30 mouse cellular contexts compared by ENCODE assay signal in genomic region chr2:154006331-154006730, GRCm38 (mm10). TPM values are rescaled to one million over a fixed set of nuclear protein-coding genes. Genes with fewer than 3 reads are reported as not detected.
DNase-seq lines count a peak whose midpoint lies in the region; ATAC-seq and TF ChIP-seq lines count a peak whose summit lies in the region.
"Had no signal": no experiment of that assay in that cellular context is flagged by ENCODE, and none has a peak within 500 bp of the region (broad histone marks: within the 10 kb centered on the region; RNA-seq: fewer than 3 reads in every experiment).

No protein-coding gene starts in this region.

- no peak overlapping the region for H3K4me3 ChIP-seq in hindbrain, postnatal 0 days (ENCODE audit: low read length)
- no peak overlapping the region for H3K4me3 ChIP-seq in hindbrain, embryonic 12.5 days
- no peak overlapping the region for H3K4me3 ChIP-seq in lung, postnatal 0 days (ENCODE audit: low read depth, low read length)
- H3K4me3 ChIP-seq: heart, embryonic 10.5 days; hindbrain, embryonic 13.5 days; intestine, embryonic 15.5 days; limb, embryonic 10.5 days; lung, embryonic 15.5 days had no signal

- ATAC-seq in hindbrain, postnatal 0 days: no peak
- ATAC-seq in hindbrain, embryonic 12.5 days (ENCODE audit: low FRiP score): no peak
- ATAC-seq in lung, postnatal 0 days: no peak
- ATAC-seq: activated CD4-positive, CD25-positive, alpha-beta regulatory T cell, adult 4 months; forebrain, embryonic 16.5 days; intestine, embryonic 15.5 days had no signal

- no peaks in the 10 kb centered on the region for H3K27me3 ChIP-seq in hindbrain, postnatal 0 days (ENCODE audit: insufficient read depth, low read length)
- no peaks in the 10 kb centered on the region for H3K27me3 ChIP-seq in hindbrain, embryonic 12.5 days
- H3K27me3 ChIP-seq in lung, postnatal 0 days (replicated peaks; ENCODE audit: insufficient read depth, low read length): no peaks in the 10 kb centered on the region
- H3K27me3 ChIP-seq: hindbrain, embryonic 13.5 days; intestine, embryonic 15.5 days; lung, embryonic 15.5 days had no signal

- no peaks in the 10 kb centered on the region for H3K9me3 ChIP-seq in hindbrain, postnatal 0 days (ENCODE audit: low read length)
- no peaks in the 10 kb centered on the region for H3K9me3 ChIP-seq in hindbrain, embryonic 12.5 days (replicated peaks)
- H3K9me3 ChIP-seq in lung, postnatal 0 days (ENCODE audit: low read length): no peaks in the 10 kb centered on the region
- H3K9me3 ChIP-seq: heart, embryonic 10.5 days; hindbrain, embryonic 13.5 days; intestine, embryonic 15.5 days; limb, embryonic 10.5 days; lung, embryonic 15.5 days had no signal

- TF ChIP-seq CTCF in hindbrain, postnatal 0 days (IDR thresholded peaks at IDR 0.05; ENCODE audit: low read depth): peak; percentile 28; the same call in 1 of the 2 replicates
- peak; percentile 6; the same call in 1 of the 2 replicates for TF ChIP-seq CTCF in lung, postnatal 0 days (IDR thresholded peaks at IDR 0.05)
- TF ChIP-seq CTCF in brain, embryonic 14.5 days (IDR thresholded peaks at IDR 0.05; ENCODE audit: borderline replicate concordance, extremely low read depth, insufficient read depth, insufficient read length): 0 out of 2 replicates have a peak, but pooled peaks have one; percentile 2

- peak; percentile 8 to 15 for DNase-seq in adrenal gland, postnatal 36 days
- DNase-seq in adrenal gland, adult 18-20 months (ENCODE audit: low spot score in 2 of 2): no peak
- no peak for DNase-seq in hindbrain, postnatal 0 days (ENCODE audit: low spot score)
- DNase-seq in lung, postnatal 0 days (ENCODE audit: low spot score): no peak
- no peak for DNase-seq in lung, postnatal 36 days
- DNase-seq in brain, embryonic 14.5 days (ENCODE audit: low read depth): no peak
- no peak for DNase-seq in yolk sac, embryonic 10.5 days (ENCODE audit: low spot score)
- DNase-seq: adrenal gland, postnatal 14 days; layer of hippocampus, postnatal 36 days; right cerebral cortex, adult 18-20 months had no signal

- no peak overlapping the region for H3K4me2 ChIP-seq in hindbrain, postnatal 0 days (ENCODE audit: low read depth, low read length)
- no peak overlapping the region for H3K4me2 ChIP-seq in hindbrain, embryonic 12.5 days (replicated peaks)
- no peak overlapping the region for H3K4me2 ChIP-seq in lung, postnatal 0 days (replicated peaks; ENCODE audit: low read depth, low read length)
- H3K4me2 ChIP-seq: hindbrain, embryonic 13.5 days; intestine, embryonic 15.5 days; lung, embryonic 15.5 days; midbrain, embryonic 11.5 days had no signal

- no peak for TF ChIP-seq EP300 in lung, postnatal 0 days (IDR thresholded peaks at IDR 0.05)

- no peak overlapping the region for H3K27ac ChIP-seq in hindbrain, postnatal 0 days
- no peak overlapping the region for H3K27ac ChIP-seq in hindbrain, embryonic 12.5 days
- H3K27ac ChIP-seq in lung, postnatal 0 days (ENCODE audit: low read length): no peak overlapping the region
- H3K27ac ChIP-seq: heart, embryonic 10.5 days; hindbrain, embryonic 13.5 days; intestine, embryonic 15.5 days; limb, embryonic 10.5 days; lung, embryonic 15.5 days had no signal

- no peaks in the 10 kb centered on the region for H3K4me1 ChIP-seq in hindbrain, postnatal 0 days (ENCODE audit: insufficient read depth, low read length)
- 0 out of 2 replicates have a peak, but pooled peaks cover 4% of the 10 kb centered on the region for H3K4me1 ChIP-seq in hindbrain, embryonic 12.5 days
- no peaks in the 10 kb centered on the region for H3K4me1 ChIP-seq in lung, postnatal 0 days (ENCODE audit: insufficient read depth, low read depth, low read length)
- H3K4me1 ChIP-seq: heart, embryonic 10.5 days; hindbrain, embryonic 13.5 days; intestine, embryonic 15.5 days; limb, embryonic 10.5 days; lung, embryonic 15.5 days had no signal

- no peak for TF ChIP-seq POLR2A in brain, embryonic 14.5 days (IDR thresholded peaks at IDR 0.05; ENCODE audit: borderline replicate concordance, extremely low read depth, insufficient read depth, insufficient read length, poor library complexity, severe bottlenecking)

- H3K36me3 ChIP-seq in hindbrain, postnatal 0 days (ENCODE audit: insufficient read depth, low read length): no peaks in the 10 kb centered on the region
- H3K36me3 ChIP-seq in hindbrain, embryonic 12.5 days: no peaks in the 10 kb centered on the region
- no peaks in the 10 kb centered on the region for H3K36me3 ChIP-seq in lung, postnatal 0 days (ENCODE audit: insufficient read depth, low read length)
- H3K36me3 ChIP-seq: heart, embryonic 10.5 days; hindbrain, embryonic 13.5 days; intestine, embryonic 15.5 days; limb, embryonic 10.5 days; lung, embryonic 15.5 days had no signal

- 83% methylated on average over 2 of the region's 2 CpGs for WGBS in hindbrain, postnatal 0 days
- WGBS in hindbrain, embryonic 12.5 days: 88% methylated on average over 2 of the region's 2 CpGs
- WGBS in lung, postnatal 0 days: 70% methylated on average over 2 of the region's 2 CpGs

- H3K9ac ChIP-seq in hindbrain, postnatal 0 days (replicated peaks; ENCODE audit: low read length): no peak overlapping the region
- H3K9ac ChIP-seq in hindbrain, embryonic 12.5 days: no peak overlapping the region
- no peak overlapping the region for H3K9ac ChIP-seq in lung, postnatal 0 days (replicated peaks; ENCODE audit: low read depth)
- H3K9ac ChIP-seq: hindbrain, embryonic 13.5 days; intestine, embryonic 15.5 days; lung, embryonic 15.5 days had no signal

RNA-seq across cellular contexts. Expression of gene Bpifa2, which starts 1.7 kb away (rescaled TPM):
- total RNA-seq in adrenal gland, postnatal 36 days (2021): under 1 TPM; 0.33 to 0.49 TPM
- total RNA-seq in adrenal gland, adult 18-20 months (2021): not detected
- total RNA-seq in hindbrain, postnatal 0 days (2014; rRNA removed): 0.86 TPM in 1 of 2 replicates, not detected in the other
- polyA plus RNA-seq in hindbrain, postnatal 0 days (2015; fragmentation: Nextera tagmentation; extraction: Ambion mirVana): not detected in 2 replicates
- polyA plus RNA-seq in hindbrain, embryonic 12.5 days (2016; fragmentation: Nextera tagmentation; extraction: Ambion mirVana): not detected in 2 replicates
- polyA plus RNA-seq in lung, postnatal 0 days (2015; fragmentation: Nextera tagmentation; extraction: Ambion mirVana): not detected in 2 replicates
- not detected in 2 replicates for polyA plus RNA-seq in brain, embryonic 14.5 days (2012; rRNA removed)
- total RNA-seq: CH12.LX; common myeloid progenitor, adult 5-6 weeks; gastrocnemius, adult 18-20 months; gastrocnemius, postnatal 4 days; layer of hippocampus, adult 18-20 months; layer of hippocampus, postnatal 36 days; liver, adult 2 months; monocyte, adult 5-6 weeks had no signal
- polyA plus RNA-seq: forebrain, embryonic 16.5 days; heart, embryonic 10.5 days; heart, postnatal 0 days; hindbrain, embryonic 13.5 days; intestine, embryonic 15.5 days; kidney, embryonic 16.5 days; limb, embryonic 10.5 days; liver, adult 2 months; lung, embryonic 15.5 days; midbrain, embryonic 11.5 days; neural tube, embryonic 11.5 days had no signal

RNA-seq across cellular contexts. Expression of gene Bpifa6, which starts 31.6 kb away (rescaled TPM):
- not detected for total RNA-seq in adrenal gland, postnatal 36 days (2021)
- not detected for total RNA-seq in adrenal gland, adult 18-20 months (2021)
- total RNA-seq in hindbrain, postnatal 0 days (2014; rRNA removed): not detected in 2 replicates
- polyA plus RNA-seq in hindbrain, postnatal 0 days (2015; fragmentation: Nextera tagmentation; extraction: Ambion mirVana): not detected in 2 replicates
- polyA plus RNA-seq in hindbrain, embryonic 12.5 days (2016; fragmentation: Nextera tagmentation; extraction: Ambion mirVana): not detected in 2 replicates
- polyA plus RNA-seq in lung, postnatal 0 days (2015; fragmentation: Nextera tagmentation; extraction: Ambion mirVana): not detected in 2 replicates
- polyA plus RNA-seq in brain, embryonic 14.5 days (2012; rRNA removed): not detected in 2 replicates
- total RNA-seq: adrenal gland, postnatal 14 days; CH12.LX; common myeloid progenitor, adult 5-6 weeks; gastrocnemius, adult 18-20 months; gastrocnemius, postnatal 4 days; layer of hippocampus, adult 18-20 months; layer of hippocampus, postnatal 36 days; liver, adult 2 months; monocyte, adult 5-6 weeks had no signal
- polyA plus RNA-seq: activated CD4-positive, CD25-positive, alpha-beta regulatory T cell, adult 4 months; embryonic facial prominence, embryonic 14.5 days; forebrain, embryonic 16.5 days; heart, embryonic 10.5 days; heart, postnatal 0 days; hindbrain, embryonic 13.5 days; intestine, embryonic 15.5 days; kidney, embryonic 16.5 days; limb, embryonic 10.5 days; liver, adult 2 months; lung, embryonic 15.5 days; midbrain, embryonic 11.5 days; neural tube, embryonic 11.5 days had no signal

Comparison
In these comparisons a context has a peak if more than half of its experiments do, and no peak if none do; other contexts are left out.
1. DNase-seq: peak in adrenal gland, postnatal 36 days (2 of 2); none in adrenal gland, adult 18-20 months (0 of 2), hindbrain, postnatal 0 days (single experiment), lung, postnatal 0 days (single experiment), lung, postnatal 36 days (single experiment), brain, embryonic 14.5 days (single experiment) and yolk sac, embryonic 10.5 days (single experiment).
2. Peak in every context shown above with its lines, with median percentiles within 50 percentile points of each other: CTCF ChIP-seq.